Mouse (Mus musculus) G1E (cell line): ENCODE data around the gene Cntn5.

ENCODE experiments used
- CTCF ChIP-seq: IDR thresholded peaks from 2 replicates; pipeline ENCODE4 v1.5.1; 2012; ENCODE audit warnings: low read depth, low read length, inconsistent platforms, mixed read lengths
- GATA1 ChIP-seq: IDR thresholded peaks from 2 replicates; pipeline ENCODE4 v1.6.1; 2012; ENCODE audit warnings: borderline replicate concordance, low read length, inconsistent platforms, mixed read lengths
- POLR2AphosphoS5 ChIP-seq: IDR thresholded peaks from 2 replicates; pipeline ENCODE4 v1.6.1; 2012; ENCODE audit warnings: low read depth, low read length, inconsistent platforms; ENCODE audit not compliant: insufficient replicate concordance
- TAL1 ChIP-seq: conservative IDR thresholded peaks from 2 replicates; pipeline ENCODE4 v1.6.1; 2012; ENCODE audit warnings: low read depth, low read length, inconsistent platforms, mixed read lengths

DNA sequence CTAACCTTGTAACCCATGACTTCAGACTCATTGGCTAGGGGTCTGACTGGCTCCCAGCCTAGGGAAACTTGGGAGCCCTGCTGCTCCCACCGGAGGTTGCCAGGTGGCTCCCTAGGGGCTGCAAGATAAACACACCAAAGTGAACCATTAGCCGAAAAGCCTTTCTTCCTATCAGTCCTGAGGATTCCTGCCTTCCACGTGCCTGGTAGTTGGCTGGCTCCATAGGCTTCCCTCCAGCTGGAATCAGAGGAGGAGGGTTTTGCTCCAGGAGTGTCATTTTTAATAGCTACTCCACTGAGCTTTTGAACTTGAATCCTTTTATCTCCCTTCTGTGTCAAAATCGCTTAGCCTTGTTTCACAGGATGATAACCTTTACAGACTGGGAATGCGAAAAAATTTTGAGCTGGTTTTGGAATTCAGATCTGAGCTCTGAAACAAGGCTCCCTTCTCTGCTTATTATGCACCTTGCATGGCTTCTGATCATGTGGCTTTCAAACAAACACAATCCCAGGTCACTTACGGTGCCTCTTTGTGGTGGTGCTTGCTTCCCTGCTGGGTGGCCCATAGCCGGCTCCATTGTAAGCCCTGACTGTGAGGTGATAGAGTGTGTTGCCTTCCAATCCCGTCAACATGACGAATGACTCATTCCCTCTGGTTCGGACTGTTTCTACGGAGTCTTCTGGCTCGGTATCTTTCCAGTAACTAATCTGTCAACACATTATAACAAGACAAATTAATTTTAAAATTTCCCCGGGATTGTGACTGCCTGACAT is 1231.1 kb downstream of the Cntn5 start:
- TF ChIP-seq CTCF (no peak), GATA1 (no peak), TAL1 (no peak), POLR2AphosphoS5 (no peak)
